Mouse (Mus musculus) stomach, postnatal 0 days (tissue): ENCODE data around the gene Tas1r1. TPM values are rescaled to one million over a fixed set of nuclear protein-coding genes. Genes with fewer than 3 reads are reported as not detected.

Source experiments
- ATAC-seq: fragments of 200-750 bp; cut with Nextera tagmentation; 2 replicates; pipeline ENCODE4 v1.8.0; 2017; ENCODE audit not compliant: low FRiP score, low TSS enrichment
- DNase-seq: peaks from one replicate; pipeline ENCODE4 v3.0.0-alpha.2; 2016; ENCODE audit warnings: low spot score
- H3K27ac ChIP-seq: fragments of 300-500 bp; sonication (generic); replicated peaks from 2 replicates; pipeline ENCODE4 v1.5.1; 2014; ENCODE audit warnings: mild to moderate bottlenecking, control low read depth
- H3K27me3 ChIP-seq: fragments of 300-500 bp; sonication (generic); 2 replicates; pipeline ENCODE4 v1.6.1; 2014; ENCODE audit warnings: low read length; ENCODE audit not compliant: control insufficient read depth, insufficient read depth
- H3K36me3 ChIP-seq: fragments of 300-500 bp; sonication (generic); 2 replicates; pipeline ENCODE4 v1.6.1; 2014; ENCODE audit warnings: low read length, mixed read lengths; ENCODE audit not compliant: control insufficient read depth, insufficient read depth
- H3K4me1 ChIP-seq: fragments of 300-500 bp; sonication (generic); replicated peaks from 2 replicates; pipeline ENCODE4 v1.6.1; 2014; ENCODE audit warnings: antibody characterized with exemption; ENCODE audit not compliant: control insufficient read depth, insufficient read depth
- H3K4me2 ChIP-seq: fragments of 300-500 bp; sonication (generic); replicated peaks from 2 replicates; pipeline ENCODE4 v1.6.1; 2014; ENCODE audit warnings: low read depth, mild to moderate bottlenecking, control low read depth, moderate library complexity
- H3K4me3 ChIP-seq: fragments of 300-500 bp; sonication (generic); 2 replicates; pipeline ENCODE4 v1.5.1; 2014; ENCODE audit warnings: low read depth, low read length, control low read depth
- H3K9ac ChIP-seq: fragments of 300-500 bp; sonication (generic); 2 replicates; pipeline ENCODE4 v1.6.1; 2014; ENCODE audit warnings: mild to moderate bottlenecking, low read length, control low read depth, mixed read lengths
- H3K9me3 ChIP-seq: fragments of 300-500 bp; sonication (generic); 2 replicates; pipeline ENCODE4 v1.6.1; 2016; ENCODE audit warnings: low read length; ENCODE audit not compliant: control insufficient read depth
- CTCF ChIP-seq: IDR thresholded peaks from 2 replicates; pipeline ENCODE4 v1.5.1; 2016; ENCODE audit warnings: antibody characterized with exemption, low read depth, mild to moderate bottlenecking, moderate library complexity
- EP300 ChIP-seq: optimal IDR thresholded peaks from 2 replicates; pipeline ENCODE3; 2016; ENCODE audit warnings: antibody characterized with exemption
- WGBS: fragments of 180-500 bp; shearing (Covaris S2); extraction: QIAGEN DNeasy Blood & Tissue Kit; methylation state at CpG from one replicate; pipeline ENCODE4 v1.1.7; 2014; 5-methylcytosine and 5-hydroxymethylcytosine counted together
- polyA plus RNA-seq: library from polyadenylated mRNA; unstranded; fragments of >200 nt; fragmentation: Nextera tagmentation; extraction: Ambion mirVana; gene quantifications from 2 replicates; pipeline ENCODE4 v1.2.1, GENCODE M21; 2015

Tas1r1 gene
- polyA plus RNA-seq, 1 experiment from 2014 or later: 0.12 TPM

GRCm38 (mm10) chr4:152028456-152028855 is 9.9 kb downstream of the Tas1r1 start:
- DNase-seq: no peak
- peak overlapping the region; percentile 92 for H3K4me2 ChIP-seq
- H3K4me1 ChIP-seq: peaks cover 16% of the 10 kb centered on the region
- TF ChIP-seq CTCF (no peak), EP300 (no peak)
- 0 out of 2 replicates have a peak overlapping the region, but pooled peaks have one; percentile 71 for H3K9ac ChIP-seq
- H3K27ac ChIP-seq: no peak overlapping the region
- no peaks in the 10 kb centered on the region for H3K27me3 ChIP-seq
- H3K36me3 ChIP-seq: peaks cover 1% of the 10 kb centered on the region; the same call in 1 of the 2 replicates
- 63% methylated on average over 15 of the region's 15 CpGs for whole genome bisulfite sequencing
- H3K4me3 ChIP-seq: no peak overlapping the region
- no peak for ATAC-seq
- H3K9me3 ChIP-seq: no peaks in the 10 kb centered on the region

- Histone ChIP-seq H3K9ac (peak within 1 kb of the TSS; percentile 71), H3K9me3 (no peaks in the 10 kb centered on the region), H3K4me3 (peak within 1 kb of the TSS; percentile 64), H3K27ac (peak within 1 kb of the TSS; percentile 70), H3K27me3 (no peaks in the 10 kb centered on the region), H3K36me3 (peaks cover 2% of the 10 kb centered on the region; the same call in 1 of the 2 replicates), H3K4me1 (peaks cover 16% of the 10 kb centered on the region), H3K4me2 (peak within 1 kb of the TSS; percentile 92)
- TF ChIP-seq CTCF (0 out of 2 replicates have a peak, but pooled peaks have one; percentile 6), EP300 (no peak)
- under 1% methylated on average over 31 of the region's 35 CpGs for WGBS
- peak; percentile 98 for DNase-seq
- ATAC-seq: peak; percentile 96
Observed at GRCm38 (mm10) chr4:152027524-152027923, 10.8 kb downstream of the Tas1r1 start, which contains the start of gene Zbtb48. Gene Zbtb48 (minus strand): TSS chr4:152027671.

- Histone ChIP-seq H3K9me3 (no peaks in the 10 kb centered on the region), H3K4me2 (peak overlapping the region; percentile 92), H3K9ac (peak overlapping the region; percentile 71), H3K4me3 (peak overlapping the region; percentile 64), H3K4me1 (peaks cover 16% of the 10 kb centered on the region), H3K27me3 (no peaks in the 10 kb centered on the region), H3K36me3 (peaks cover 2% of the 10 kb centered on the region; the same call in 1 of the 2 replicates), H3K27ac (peak overlapping the region; percentile 70)
- peak; percentile 26; the same call in 1 of the 2 replicates for TF ChIP-seq CTCF
- no peak for TF ChIP-seq EP300
- WGBS: 1% methylated on average over 38 of the region's 41 CpGs
- peak; percentile 43; the same call in 1 of the 2 replicates for ATAC-seq
- peak; percentile 72 for DNase-seq
Observed at GRCm38 (mm10) chr4:152026751-152027508, 11.4 kb downstream of the Tas1r1 start.

- H3K4me2 ChIP-seq: no peak overlapping the region
- no peaks in the 10 kb centered on the region for H3K27me3 ChIP-seq
- H3K36me3 ChIP-seq: peaks cover 11% of the 10 kb centered on the region
- H3K27ac ChIP-seq: no peak overlapping the region
- ATAC-seq: no peak
- no peaks in the 10 kb centered on the region for H3K9me3 ChIP-seq
- no peak overlapping the region for H3K9ac ChIP-seq
- TF ChIP-seq CTCF (no peak), EP300 (no peak)
- no peak overlapping the region for H3K4me3 ChIP-seq
- peaks cover 16% of the 10 kb centered on the region for H3K4me1 ChIP-seq
- WGBS: 86% methylated on average over 11 of the region's 11 CpGs
- no peak for DNase-seq
Observed at GRCm38 (mm10) chr4:152024525-152024924, 13.8 kb downstream of the Tas1r1 start.

- no peaks in the 10 kb centered on the region for H3K27me3 ChIP-seq
- H3K4me3 ChIP-seq: no peak overlapping the region
- no peak overlapping the region for H3K4me2 ChIP-seq
- H3K27ac ChIP-seq: no peak overlapping the region
- no peak overlapping the region for H3K9ac ChIP-seq
- peaks cover 14% of the 10 kb centered on the region for H3K4me1 ChIP-seq
- H3K36me3 ChIP-seq: peaks cover 17% of the 10 kb centered on the region
- DNase-seq: no peak
- TF ChIP-seq CTCF: no peak
- no peak for TF ChIP-seq EP300
- no peaks in the 10 kb centered on the region for H3K9me3 ChIP-seq
- WGBS: 77% methylated on average over 8 of the region's 8 CpGs
- ATAC-seq: no peak
Observed at GRCm38 (mm10) chr4:152022506-152022905, 15.9 kb downstream of the Tas1r1 start.

GRCm38 (mm10) chr4:152021568-152022097 is 16.7 kb downstream of the Tas1r1 start:
- WGBS: 74% methylated on average over 12 of the region's 12 CpGs

More at GRCm38 (mm10) chr4:152021568-152022097, 16.7 kb downstream of the Tas1r1 start:
- Histone ChIP-seq H3K9me3 (no peaks in the 10 kb centered on the region), H3K4me1 (peaks cover 9% of the 10 kb centered on the region), H3K9ac (0 out of 2 replicates have a peak overlapping the region, but pooled peaks have one; percentile 13), H3K27ac (no peak overlapping the region), H3K4me2 (no peak overlapping the region), H3K27me3 (no peaks in the 10 kb centered on the region), H3K4me3 (no peak overlapping the region), H3K36me3 (peaks cover 19% of the 10 kb centered on the region)
- no peak for DNase-seq
- ATAC-seq: no peak; the same call in 1 of the 2 replicates
- TF ChIP-seq CTCF (peak; percentile 22; the same call in 1 of the 2 replicates), EP300 (no peak)
